Mouse (Mus musculus) neural tube, embryonic 12.5 days (tissue): Measurements from ENCODE around the gene Fam168a. TPM values are rescaled to one million over a fixed set of nuclear protein-coding genes. Genes with fewer than 3 reads are reported as not detected.

Experiments used
- ATAC-seq: fragments of 200-750 bp; cut with Nextera tagmentation; 2 replicates; pipeline ENCODE4 v1.8.0; 2017; ENCODE audit warnings: low read depth, mild to moderate bottlenecking, moderate TSS enrichment, moderate library complexity; ENCODE audit not compliant: low FRiP score
- H3K27ac ChIP-seq: fragments of 300-500 bp; sonication (generic); 2 replicates; pipeline ENCODE4 v1.5.1; 2016
- H3K27me3 ChIP-seq: fragments of 300-500 bp; sonication (generic); replicated peaks from 2 replicates; pipeline ENCODE4 v1.6.1; 2016; ENCODE audit warnings: mild to moderate bottlenecking
- H3K36me3 ChIP-seq: fragments of 300-500 bp; sonication (generic); 2 replicates; pipeline ENCODE4 v1.6.1; 2016; ENCODE audit warnings: mild to moderate bottlenecking
- H3K4me1 ChIP-seq: fragments of 300-500 bp; sonication (generic); 2 replicates; pipeline ENCODE4 v1.6.1; 2016
- H3K4me2 ChIP-seq: fragments of 300-500 bp; sonication (generic); replicated peaks from 2 replicates; pipeline ENCODE4 v1.6.1; 2016; ENCODE audit warnings: mild to moderate bottlenecking
- H3K4me3 ChIP-seq: fragments of 300-500 bp; sonication (generic); 2 replicates; pipeline ENCODE4 v1.5.1; 2016
- H3K9ac ChIP-seq: fragments of 300-500 bp; sonication (generic); 2 replicates; pipeline ENCODE4 v1.6.1; 2016; ENCODE audit warnings: mild to moderate bottlenecking
- H3K9me3 ChIP-seq: fragments of 300-500 bp; sonication (generic); 2 replicates; pipeline ENCODE4 v1.6.1; 2016; ENCODE audit warnings: mild to moderate bottlenecking
- WGBS: fragments of 180-500 bp; shearing (Covaris S2); methylation state at CpG from one replicate; pipeline ENCODE4 v1.1.7; 2016; 5-methylcytosine and 5-hydroxymethylcytosine counted together
- polyA plus RNA-seq: library from polyadenylated mRNA; unstranded; fragments of >200 nt; fragmentation: Nextera tagmentation; extraction: Ambion mirVana; gene quantifications from 2 replicates; pipeline ENCODE4 v1.2.1, GENCODE M21; 2016

Gene Fam168a
- polyA plus RNA-seq, 1 experiment from 2014 or later, result 58.2 TPM

- Histone ChIP-seq H3K4me3 (no peak overlapping the region), H3K27me3 (no peaks in the 10 kb centered on the region), H3K27ac (no peak overlapping the region), H3K9me3 (no peaks in the 10 kb centered on the region), H3K4me2 (no peak overlapping the region), H3K9ac (no peak overlapping the region), H3K4me1 (peaks cover 11% of the 10 kb centered on the region), H3K36me3 (no peaks in the 10 kb centered on the region)
- WGBS, result 15% methylated on average over 3 of the region's 3 CpGs
- no peak for ATAC-seq
Observed at GRCm38 (mm10) chr7:100866675-100867074, 160.2 kb downstream of the Fam168a start.

GRCm38 (mm10) chr7:100867561-100867960, 161.1 kb downstream of the Fam168a start:
- no peak overlapping the region for H3K4me2 ChIP-seq
- 69% methylated on average over 2 of the region's 2 CpGs for WGBS
- no peak overlapping the region for H3K4me3 ChIP-seq
- H3K27me3 ChIP-seq, result no peaks in the 10 kb centered on the region
- H3K9ac ChIP-seq, result no peak overlapping the region
- peaks cover 2% of the 10 kb centered on the region; the same call in 1 of the 2 replicates for H3K4me1 ChIP-seq
- H3K27ac ChIP-seq, result no peak overlapping the region
- ATAC-seq, result no peak
- peaks cover 2% of the 10 kb centered on the region for H3K36me3 ChIP-seq
- H3K9me3 ChIP-seq, result no peaks in the 10 kb centered on the region

GRCm38 (mm10) chr7:100868551-100868950, 162.1 kb downstream of the Fam168a start:
- Histone ChIP-seq H3K9ac (no peak overlapping the region), H3K27ac (no peak overlapping the region), H3K4me1 (no peaks in the 10 kb centered on the region), H3K27me3 (no peaks in the 10 kb centered on the region), H3K4me2 (no peak overlapping the region), H3K9me3 (no peaks in the 10 kb centered on the region), H3K4me3 (no peak overlapping the region), H3K36me3 (peaks cover 12% of the 10 kb centered on the region)
- 78% methylated on average over 4 of the region's 4 CpGs for WGBS
- ATAC-seq, result no peak

GRCm38 (mm10) chr7:100869877-100870629, 163.6 kb downstream of the Fam168a start:
- no peak for ATAC-seq
- Histone ChIP-seq H3K27ac (no peak overlapping the region), H3K4me1 (no peaks in the 10 kb centered on the region), H3K9me3 (no peaks in the 10 kb centered on the region), H3K27me3 (no peaks in the 10 kb centered on the region), H3K36me3 (peaks cover 20% of the 10 kb centered on the region), H3K4me2 (no peak overlapping the region), H3K9ac (no peak overlapping the region), H3K4me3 (no peak overlapping the region)
- WGBS, result 84% methylated on average over 8 of the region's 8 CpGs

- Histone ChIP-seq H3K36me3 (peaks cover 25% of the 10 kb centered on the region), H3K27ac (no peak overlapping the region), H3K27me3 (no peaks in the 10 kb centered on the region), H3K9me3 (no peaks in the 10 kb centered on the region), H3K4me3 (no peak overlapping the region), H3K9ac (no peak overlapping the region), H3K4me1 (no peaks in the 10 kb centered on the region), H3K4me2 (no peak overlapping the region)
- 92% methylated on average over 4 of the region's 4 CpGs for WGBS
- ATAC-seq, result no peak
Observed at GRCm38 (mm10) chr7:100871355-100871754, 164.9 kb downstream of the Fam168a start.

GRCm38 (mm10) chr7:100871892-100872291, 165.5 kb downstream of the Fam168a start:
- ATAC-seq, result no peak
- no peak overlapping the region for H3K4me3 ChIP-seq
- H3K4me2 ChIP-seq, result no peak overlapping the region
- peaks cover 30% of the 10 kb centered on the region for H3K36me3 ChIP-seq
- H3K9me3 ChIP-seq, result no peaks in the 10 kb centered on the region
- H3K27me3 ChIP-seq, result no peaks in the 10 kb centered on the region
- no peak overlapping the region for H3K27ac ChIP-seq
- no peak overlapping the region for H3K9ac ChIP-seq
- 85% methylated on average over 5 of the region's 5 CpGs for WGBS
- H3K4me1 ChIP-seq, result no peaks in the 10 kb centered on the region

- H3K4me3 ChIP-seq, result no peak overlapping the region
- WGBS, result 93% methylated on average over 13 of the region's 13 CpGs
- H3K9ac ChIP-seq, result no peak overlapping the region
- H3K27me3 ChIP-seq, result no peaks in the 10 kb centered on the region
- no peak overlapping the region for H3K27ac ChIP-seq
- H3K4me1 ChIP-seq, result no peaks in the 10 kb centered on the region
- no peaks in the 10 kb centered on the region for H3K9me3 ChIP-seq
- no peak overlapping the region for H3K4me2 ChIP-seq
- H3K36me3 ChIP-seq, result peaks cover 33% of the 10 kb centered on the region
- ATAC-seq, result no peak
Observed at GRCm38 (mm10) chr7:100873197-100873596, 166.8 kb downstream of the Fam168a start.

- H3K27me3 ChIP-seq, result no peaks in the 10 kb centered on the region
- H3K9me3 ChIP-seq, result no peaks in the 10 kb centered on the region
- WGBS, result 100% methylated on average over 1 of the region's 1 CpGs
- 0 out of 2 replicates have a peak, but pooled peaks cover 6% of the 10 kb centered on the region for H3K4me1 ChIP-seq
- no peak overlapping the region for H3K4me3 ChIP-seq
- H3K4me2 ChIP-seq, result no peak overlapping the region
- H3K27ac ChIP-seq, result no peak overlapping the region
- H3K36me3 ChIP-seq, result peaks cover 47% of the 10 kb centered on the region
- no peak overlapping the region for H3K9ac ChIP-seq
- no peak for ATAC-seq
Observed at GRCm38 (mm10) chr7:100875822-100876221, 169.4 kb downstream of the Fam168a start.

GRCm38 (mm10) chr7:100876293-100876692, 169.9 kb downstream of the Fam168a start:
- Histone ChIP-seq H3K27me3 (no peaks in the 10 kb centered on the region), H3K4me1 (0 out of 2 replicates have a peak, but pooled peaks cover 6% of the 10 kb centered on the region), H3K4me2 (no peak overlapping the region), H3K36me3 (peaks cover 52% of the 10 kb centered on the region), H3K27ac (no peak overlapping the region), H3K9me3 (no peaks in the 10 kb centered on the region), H3K4me3 (no peak overlapping the region), H3K9ac (no peak overlapping the region)
- ATAC-seq, result no peak
- 87% methylated on average over 13 of the region's 13 CpGs for WGBS

- H3K36me3 ChIP-seq, result peaks cover 55% of the 10 kb centered on the region
Observed at GRCm38 (mm10) chr7:100876771-100877170, 170.3 kb downstream of the Fam168a start.

GRCm38 (mm10) chr7:100879595-100879994, 173.2 kb downstream of the Fam168a start:
- no peak overlapping the region for H3K27ac ChIP-seq
- 0 out of 2 replicates have a peak, but pooled peaks have one; percentile 42 for ATAC-seq
- H3K27me3 ChIP-seq, result no peaks in the 10 kb centered on the region
- no peaks in the 10 kb centered on the region for H3K9me3 ChIP-seq
- 13% methylated on average over 20 of the region's 20 CpGs for WGBS
- peaks cover 54% of the 10 kb centered on the region for H3K36me3 ChIP-seq
- no peak overlapping the region for H3K4me3 ChIP-seq
- H3K4me2 ChIP-seq, result peak overlapping the region; percentile 27; the same call in 1 of the 2 replicates
- H3K9ac ChIP-seq, result no peak overlapping the region
- H3K4me1 ChIP-seq, result 0 out of 2 replicates have a peak, but pooled peaks cover 6% of the 10 kb centered on the region

More at GRCm38 (mm10) chr7:100876771-100877170, 170.3 kb downstream of the Fam168a start:
- H3K4me2 ChIP-seq, result no peak overlapping the region
- 0 out of 2 replicates have a peak, but pooled peaks cover 6% of the 10 kb centered on the region for H3K4me1 ChIP-seq
- no peak for ATAC-seq
- no peak overlapping the region for H3K4me3 ChIP-seq
- H3K9me3 ChIP-seq, result no peaks in the 10 kb centered on the region
- H3K9ac ChIP-seq, result no peak overlapping the region
- WGBS, result 94% methylated on average over 9 of the region's 9 CpGs
- H3K27me3 ChIP-seq, result no peaks in the 10 kb centered on the region
- H3K27ac ChIP-seq, result no peak overlapping the region

GRCm38 (mm10) chr7:100881531-100881930, 175.1 kb downstream of the Fam168a start:
- H3K4me2 ChIP-seq, result no peak overlapping the region
- WGBS, result 88% methylated on average over 9 of the region's 9 CpGs
- H3K27ac ChIP-seq, result no peak overlapping the region
- H3K4me1 ChIP-seq, result 0 out of 2 replicates have a peak, but pooled peaks cover 6% of the 10 kb centered on the region
- H3K4me3 ChIP-seq, result no peak overlapping the region
- H3K9ac ChIP-seq, result no peak overlapping the region
- ATAC-seq, result no peak
- H3K36me3 ChIP-seq, result peaks cover 56% of the 10 kb centered on the region
- no peaks in the 10 kb centered on the region for H3K27me3 ChIP-seq
- no peaks in the 10 kb centered on the region for H3K9me3 ChIP-seq

GRCm38 (mm10) chr7:100881950-100882349, 175.5 kb downstream of the Fam168a start:
- Histone ChIP-seq H3K4me1 (0 out of 2 replicates have a peak, but pooled peaks cover 6% of the 10 kb centered on the region), H3K36me3 (peaks cover 52% of the 10 kb centered on the region), H3K4me3 (no peak overlapping the region), H3K9ac (no peak overlapping the region), H3K9me3 (no peaks in the 10 kb centered on the region), H3K27me3 (no peaks in the 10 kb centered on the region), H3K4me2 (no peak overlapping the region), H3K27ac (no peak overlapping the region)
- no peak for ATAC-seq
- WGBS, result 88% methylated on average over 4 of the region's 4 CpGs
